Mouse (Mus musculus) heart, adult 8-10 months (tissue): ENCODE data around the gene Cecr2. TPM values are rescaled to one million over a fixed set of nuclear protein-coding genes. Genes with fewer than 3 reads are reported as not detected.

Source experiments
- microRNA-seq: library from miRNA; unstranded; fragments of <30 nt; microRNA quantifications from one replicate; pipeline ENCODE4 v1.2.0, GENCODE M21; 2022
- total RNA-seq, 4 experiments: library from RNA; stranded (reverse); gene quantifications; 2 replicates each; pipeline ENCODE4 v1.2.4; 2022

The Cecr2 gene
- total RNA-seq, 4 experiments from 2014 or later: 9.2 to 22.1 (median 14.6) TPM

Small RNAs within 50 kb of the gene (microRNA-seq; reads per million reads assigned to microRNA genes)
- gene Gm25193: not detected

Other genes with a start within 250 kb of the Cecr2 start
- 1 to 10 TPM; 2.4 to 5.1 (median 3.0) TPM for gene Il17ra, start 203.1 kb upstream of the Cecr2 start, total RNA-seq
- not detected for gene Tmem121b, start 172.6 kb upstream of the Cecr2 start, total RNA-seq
- 10 to 100 TPM; 20.1 to 25.0 (median 22.9) TPM for gene Hdhd5, start 135.1 kb upstream of the Cecr2 start, total RNA-seq
- under 1 TPM in 2 of 4 experiments, not detected in 2; 0.14 to 0.34 TPM for gene Slc25a18, start 107.2 kb downstream of the Cecr2 start, total RNA-seq
- 100 to 1,000 TPM; 170 to 181 (median 173) TPM for gene Atp6v1e1, start 156.4 kb downstream of the Cecr2 start, total RNA-seq
- gene Bcl2l13, start 169.8 kb downstream of the Cecr2 start, total RNA-seq: 10 to 100 TPM; 73.8 to 84.5 (median 80.6) TPM